Mouse (Mus musculus) kidney, adult 2 months (tissue): ENCODE results near the gene Cybrd1. TPM values are rescaled to one million over a fixed set of nuclear protein-coding genes. Genes with fewer than 3 reads are reported as not detected.
A peak's percentile ranks its signal among the peaks of the same experiment; 100 is the strongest.

Experiments
- DNase-seq: peaks from one replicate; pipeline ENCODE4 v3.0.0; 2021
- H3K27ac ChIP-seq: fragments of 200-500 bp; 2 replicates; pipeline ENCODE4 v1.5.1; 2012; ENCODE audit warnings: low read depth, low read length, control low read depth, inconsistent platforms; ENCODE audit not compliant: insufficient read depth
- H3K27me3 ChIP-seq: fragments of 200-500 bp; replicated peaks from 2 replicates; pipeline ENCODE4 v1.6.1; 2012; ENCODE audit warnings: mild to moderate bottlenecking, moderate library complexity, low read length, inconsistent platforms; ENCODE audit not compliant: control insufficient read depth, insufficient read depth
- H3K36me3 ChIP-seq: fragments of 200-500 bp; 2 replicates; pipeline ENCODE4 v1.6.1; 2012; ENCODE audit warnings: mild to moderate bottlenecking, moderate library complexity, low read length, inconsistent platforms; ENCODE audit not compliant: control insufficient read depth, insufficient read depth
- H3K4me1 ChIP-seq: fragments of 200-500 bp; 2 replicates; pipeline ENCODE4 v1.6.1; 2011; ENCODE audit warnings: low read length; ENCODE audit not compliant: control insufficient read depth, insufficient read depth
- H3K4me3 ChIP-seq: fragments of 200-500 bp; 2 replicates; pipeline ENCODE4 v1.5.1; 2011; ENCODE audit warnings: mild to moderate bottlenecking, low read depth, low read length, control low read depth; ENCODE audit not compliant: insufficient read depth
- CTCF ChIP-seq: fragments of 200-500 bp; conservative IDR thresholded peaks from 2 replicates; pipeline ENCODE4 v1.5.1; 2011; ENCODE audit warnings: low read depth, mild to moderate bottlenecking, control low read depth, low read length, moderate library complexity, mixed read lengths; ENCODE audit not compliant: insufficient read depth, insufficient read length
- POLR2A ChIP-seq: fragments of 200-500 bp; IDR thresholded peaks from one replicate; pipeline ENCODE4 v1.6.1; 2011; ENCODE audit warnings: low read depth, low read length, control low read depth
- WGBS: fragments of 180-500 bp; shearing (Covaris S2); methylation state at CpG from one replicate; pipeline ENCODE4 v1.1.7; 2018; 5-methylcytosine and 5-hydroxymethylcytosine counted together
- polyA plus RNA-seq: library from polyadenylated mRNA; depleted of rRNA; stranded (reverse); fragments of >200 nt; gene quantifications from 2 replicates; pipeline ENCODE4 v1.2.3, GENCODE M21; 2012

The Cybrd1 gene
- polyA plus RNA-seq, 1 experiment = 0.25 TPM

GRCm38 (mm10) chr2:71145853-71146252 is 28.1 kb downstream of the Cybrd1 start:
- TF ChIP-seq CTCF (no peak), POLR2A (no peak)
- WGBS = 87% methylated on average over 4 of the region's 4 CpGs
- no peak for DNase-seq
- Histone ChIP-seq H3K4me1 (peaks cover 11% of the 10 kb centered on the region; the same call in 1 of the 2 replicates), H3K36me3 (no peaks in the 10 kb centered on the region), H3K27me3 (no peaks in the 10 kb centered on the region), H3K27ac (no peak overlapping the region), H3K4me3 (no peak overlapping the region)

DNA sequence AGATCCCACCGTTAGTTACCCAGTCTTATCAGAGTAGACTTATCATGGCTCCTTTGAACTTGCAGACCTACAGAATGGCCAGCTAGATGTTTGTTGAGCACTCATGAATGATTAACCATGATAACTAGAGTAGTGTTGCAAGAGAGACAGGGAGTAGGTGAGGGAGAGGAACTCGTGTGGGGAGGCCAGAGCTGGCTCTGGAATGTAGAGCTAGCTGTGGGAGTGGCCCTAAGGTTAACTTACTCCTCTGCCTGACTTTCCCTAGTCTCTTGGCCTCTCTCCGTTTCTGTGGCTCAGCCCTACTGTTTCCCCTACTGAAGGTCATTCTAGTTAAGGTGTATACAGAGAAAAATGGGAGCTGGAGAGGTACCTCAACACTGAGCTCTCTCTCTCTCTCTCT is 28.5 kb downstream of the Cybrd1 start:
- no peak for TF ChIP-seq CTCF
- TF ChIP-seq POLR2A = no peak
- no peak overlapping the region for H3K4me3 ChIP-seq
- H3K36me3 ChIP-seq = no peaks in the 10 kb centered on the region
- no peaks in the 10 kb centered on the region for H3K27me3 ChIP-seq
- DNase-seq = peak; percentile 86
- 19% methylated on average over 3 of the region's 3 CpGs for WGBS
- peaks cover 11% of the 10 kb centered on the region; the same call in 1 of the 2 replicates for H3K4me1 ChIP-seq
- H3K27ac ChIP-seq = no peak overlapping the region

- H3K27ac ChIP-seq = no peak overlapping the region
- peaks cover 11% of the 10 kb centered on the region; the same call in 1 of the 2 replicates for H3K4me1 ChIP-seq
- H3K36me3 ChIP-seq = no peaks in the 10 kb centered on the region
- no peaks in the 10 kb centered on the region for H3K27me3 ChIP-seq
- DNase-seq = no peak
- WGBS = 56% methylated on average over 6 of the region's 6 CpGs
- H3K4me3 ChIP-seq = no peak overlapping the region
- TF ChIP-seq POLR2A = no peak
- TF ChIP-seq CTCF = no peak
Measured at GRCm38 (mm10) chr2:71147816-71148215, 30.1 kb downstream of the Cybrd1 start.

DNA sequence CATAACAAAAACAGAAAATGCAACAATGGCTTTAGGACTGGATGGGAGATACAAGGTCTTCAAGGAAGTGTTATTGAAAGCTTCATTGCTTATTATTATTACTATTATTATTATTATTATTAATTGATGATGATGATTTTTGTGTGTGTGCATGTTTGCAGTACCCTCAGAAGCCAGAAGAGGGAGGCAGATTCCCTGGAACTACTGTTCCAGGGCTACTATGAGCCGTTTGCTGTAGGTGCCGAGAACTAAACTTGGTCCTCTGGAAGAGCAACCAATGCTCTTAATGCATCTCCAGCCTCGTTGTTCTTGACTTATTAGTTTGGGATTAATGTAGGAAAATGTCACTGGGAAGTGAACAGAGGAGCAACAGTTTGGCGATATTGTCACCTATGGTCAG is 34.4 kb downstream of the Cybrd1 start:
- Histone ChIP-seq H3K27ac (no peak overlapping the region), H3K36me3 (no peaks in the 10 kb centered on the region), H3K27me3 (no peaks in the 10 kb centered on the region), H3K4me3 (no peak overlapping the region), H3K4me1 (no peaks in the 10 kb centered on the region; the same call in 1 of the 2 replicates)
- TF ChIP-seq CTCF = no peak
- 93% methylated on average over 4 of the region's 4 CpGs for WGBS
- DNase-seq = no peak

GRCm38 (mm10) chr2:71155486-71155885 is 37.8 kb downstream of the Cybrd1 start:
- Histone ChIP-seq H3K4me1 (no peaks in the 10 kb centered on the region; the same call in 1 of the 2 replicates), H3K27ac (no peak overlapping the region), H3K36me3 (no peaks in the 10 kb centered on the region), H3K4me3 (no peak overlapping the region), H3K27me3 (no peaks in the 10 kb centered on the region)
- DNase-seq = peak; percentile 75
- 4% methylated on average over 8 of the region's 8 CpGs for WGBS
- peak; percentile 95; the same call in 1 of the 2 replicates for TF ChIP-seq CTCF
- TF ChIP-seq POLR2A = no peak

GRCm38 (mm10) chr2:71156446-71156845 is 38.7 kb downstream of the Cybrd1 start:
- H3K27ac ChIP-seq = no peak overlapping the region
- H3K27me3 ChIP-seq = no peaks in the 10 kb centered on the region
- H3K4me3 ChIP-seq = no peak overlapping the region
- H3K36me3 ChIP-seq = no peaks in the 10 kb centered on the region
- peak; percentile 50 for DNase-seq
- 64% methylated on average over 8 of the region's 8 CpGs for WGBS
- H3K4me1 ChIP-seq = peaks cover 2% of the 10 kb centered on the region; the same call in 1 of the 2 replicates
- TF ChIP-seq CTCF = no peak
- TF ChIP-seq POLR2A = no peak

DNA sequence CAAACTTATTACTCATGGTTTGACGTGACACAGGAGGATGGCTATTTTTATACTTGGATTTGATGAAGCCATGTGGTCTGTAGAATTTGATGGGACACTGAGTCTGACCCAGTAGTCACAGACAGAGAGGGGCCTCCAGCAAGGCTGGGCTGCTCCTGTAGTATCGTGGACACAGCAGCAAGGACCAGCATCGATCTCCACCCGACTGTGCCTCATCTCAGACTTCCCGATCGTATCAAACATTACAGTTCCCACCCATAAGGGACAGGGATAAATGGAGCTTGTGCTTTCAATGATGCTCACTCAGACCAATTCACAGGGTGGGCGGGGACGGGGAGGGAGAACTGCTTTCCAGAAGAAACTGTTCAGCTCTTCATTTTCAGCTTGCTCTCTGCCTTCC is 40.2 kb downstream of the Cybrd1 start:
- WGBS = 92% methylated on average over 8 of the region's 8 CpGs
- DNase-seq = no peak
- H3K36me3 ChIP-seq = no peaks in the 10 kb centered on the region
- H3K27me3 ChIP-seq = no peaks in the 10 kb centered on the region
- H3K4me1 ChIP-seq = peaks cover 10% of the 10 kb centered on the region; the same call in 1 of the 2 replicates
- H3K27ac ChIP-seq = no peak overlapping the region
- TF ChIP-seq CTCF = no peak
- no peak for TF ChIP-seq POLR2A
- H3K4me3 ChIP-seq = no peak overlapping the region
